ENCODE assay signal across 21 mouse cellular contexts in genomic region chr6:8084806-8085205, GRCm38 (mm10).
"Had no signal": no experiment of that assay in that cellular context is flagged by ENCODE, and none has a peak within 500 bp of the region (broad histone marks: within the 10 kb centered on the region; RNA-seq: fewer than 3 reads in every experiment).

No protein-coding gene starts in this region.

- H3K4me1 ChIP-seq: liver, embryonic 12.5 days; liver, embryonic 15.5 days; lung, embryonic 15.5 days; neural tube, embryonic 12.5 days; neural tube, embryonic 15.5 days had no signal

- H3K9me3 ChIP-seq: liver, embryonic 12.5 days; liver, embryonic 15.5 days; lung, embryonic 15.5 days; neural tube, embryonic 12.5 days; neural tube, embryonic 15.5 days had no signal

- H3K36me3 ChIP-seq: liver, embryonic 12.5 days; liver, embryonic 15.5 days; lung, embryonic 15.5 days; neural tube, embryonic 12.5 days; neural tube, embryonic 15.5 days had no signal

- H3K27ac ChIP-seq: liver, embryonic 12.5 days; liver, embryonic 15.5 days; lung, embryonic 15.5 days; neural tube, embryonic 12.5 days; neural tube, embryonic 15.5 days; stomach, postnatal 0 days had no signal

- DNase-seq: kidney, adult 18-20 months; kidney, adult 9 months; kidney, postnatal 14 days; kidney, postnatal 4 days; left cerebral cortex, postnatal 4 days; liver; lung, adult 18-20 months; lung, postnatal 10 days; lung, postnatal 36 days; midbrain, embryonic 14.5 days; thymus, adult 2 months; thymus, postnatal 14 days; thymus, postnatal 4 days had no signal

- H3K27me3 ChIP-seq: liver, embryonic 12.5 days; liver, embryonic 15.5 days; lung, embryonic 15.5 days; neural tube, embryonic 12.5 days; neural tube, embryonic 15.5 days had no signal

- H3K4me3 ChIP-seq: liver, embryonic 12.5 days; liver, embryonic 15.5 days; lung, embryonic 15.5 days; neural tube, embryonic 12.5 days; neural tube, embryonic 15.5 days had no signal

- ATAC-seq: inflammation-experienced regulatory T-cells, adult 6 months; intestine, embryonic 16.5 days; liver, embryonic 12.5 days had no signal

- H3K4me2 ChIP-seq: liver, embryonic 12.5 days; liver, embryonic 15.5 days; lung, embryonic 15.5 days; neural tube, embryonic 12.5 days; neural tube, embryonic 15.5 days had no signal

- H3K9ac ChIP-seq: liver, embryonic 12.5 days; liver, embryonic 15.5 days; lung, embryonic 15.5 days; neural tube, embryonic 12.5 days; neural tube, embryonic 15.5 days had no signal
